Mouse (Mus musculus) erythroblast, embryonic 14.5 days (primary cell): Measurements from ENCODE around the gene Eps15.

Source experiments
- GATA1 ChIP-seq: IDR thresholded peaks from 2 replicates; pipeline ENCODE4 v1.6.1; 2012; ENCODE audit warnings: low read length, inconsistent platforms, mixed read lengths
- TAL1 ChIP-seq: IDR thresholded peaks from 3 replicates; pipeline ENCODE4 v1.6.1; 2012; ENCODE audit warnings: low read length, inconsistent platforms, mixed read lengths

DNA sequence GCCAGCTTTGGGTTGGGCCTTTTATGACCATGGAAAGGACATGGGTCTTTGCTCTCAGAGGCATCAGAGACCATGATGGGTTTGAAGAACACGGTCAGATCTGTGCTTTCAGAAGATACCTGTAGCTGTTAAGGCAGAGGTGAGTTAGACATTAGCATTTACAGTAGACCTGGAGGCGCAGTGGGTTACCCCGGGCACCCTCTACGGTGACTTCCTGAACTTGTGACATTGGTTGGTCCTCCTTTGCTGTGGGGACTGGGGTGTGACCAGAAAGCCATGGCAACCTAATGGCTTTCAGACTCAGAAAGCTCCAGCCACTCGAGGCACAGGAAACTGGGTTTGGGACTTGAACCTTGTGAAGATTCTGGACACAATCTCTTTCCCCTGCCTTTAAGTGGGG is 132.2 kb downstream of the Eps15 start:
- TF ChIP-seq TAL1 (no peak), GATA1 (no peak)
